Mouse (Mus musculus) forebrain, embryonic 15.5 days (tissue): ENCODE measurements at regions not wholly inside any gene's neighbourhood (a gene's known extent, or its start where the extent isn't known, plus 50 kb on each side); places are given as distances from the start of the nearest gene placed in this dataset.

ENCODE experiments used
- ATAC-seq: fragments of 200-750 bp; cut with Nextera tagmentation; replicated peaks from 2 replicates; pipeline ENCODE4 v1.8.0; 2017; ENCODE audit warnings: mild to moderate bottlenecking, moderate TSS enrichment, moderate library complexity
- H3K27ac ChIP-seq: fragments of 300-500 bp; sonication (generic); replicated peaks from 2 replicates; pipeline ENCODE4 v1.5.1; 2015; ENCODE audit warnings: mild to moderate bottlenecking, inconsistent platforms
- H3K27me3 ChIP-seq: fragments of 300-500 bp; sonication (generic); 2 replicates; pipeline ENCODE4 v1.6.1; 2015; ENCODE audit warnings: inconsistent platforms
- H3K36me3 ChIP-seq: fragments of 300-500 bp; sonication (generic); 2 replicates; pipeline ENCODE4 v1.6.1; 2015; ENCODE audit warnings: mild to moderate bottlenecking, inconsistent platforms
- H3K4me1 ChIP-seq: fragments of 300-500 bp; sonication (generic); 2 replicates; pipeline ENCODE4 v1.6.1; 2015; ENCODE audit warnings: inconsistent platforms
- H3K4me2 ChIP-seq: fragments of 300-500 bp; sonication (generic); replicated peaks from 2 replicates; pipeline ENCODE4 v1.6.1; 2015; ENCODE audit warnings: mild to moderate bottlenecking, inconsistent platforms
- H3K4me3 ChIP-seq: fragments of 300-500 bp; sonication (generic); 2 replicates; pipeline ENCODE4 v1.5.1; 2015; ENCODE audit warnings: mild to moderate bottlenecking, inconsistent platforms
- H3K9ac ChIP-seq: fragments of 300-500 bp; sonication (generic); replicated peaks from 2 replicates; pipeline ENCODE4 v1.6.1; 2015; ENCODE audit warnings: mild to moderate bottlenecking, inconsistent platforms
- H3K9me3 ChIP-seq: fragments of 300-500 bp; sonication (generic); 2 replicates; pipeline ENCODE4 v1.6.1; 2016; ENCODE audit warnings: inconsistent platforms
- WGBS: fragments of 180-500 bp; shearing (Covaris S2); methylation state at CpG from one replicate; pipeline ENCODE4 v1.1.7; 2015; ENCODE audit warnings: mixed read lengths; 5-methylcytosine and 5-hydroxymethylcytosine counted together
- microRNA counts: library from miRNA; unstranded; fragments of <30 nt; microRNA quantifications from one replicate; lab custom pipeline; 2016
- microRNA-seq: library from miRNA; unstranded; fragments of <30 nt; microRNA quantifications from one replicate; pipeline ENCODE4, GENCODE M21; 2016

- no peaks in the 10 kb centered on the region for H3K27me3 ChIP-seq
- H3K4me3 ChIP-seq: no peak overlapping the region
- WGBS: 75% methylated on average over 8 of the region's 8 CpGs
- no peak overlapping the region for H3K4me2 ChIP-seq
- peaks cover 56% of the 10 kb centered on the region for H3K4me1 ChIP-seq
- ATAC-seq: no peak
- no peak overlapping the region for H3K9ac ChIP-seq
- H3K9me3 ChIP-seq: no peaks in the 10 kb centered on the region
- 0 out of 2 replicates have a peak, but pooled peaks cover 4% of the 10 kb centered on the region for H3K36me3 ChIP-seq
- H3K27ac ChIP-seq: peak overlapping the region; percentile 80
These were observed 493.1 kb downstream of the Prss52 start for GRCm38 (mm10) chr14:64597218-64597617.

MicroRNAs encoded in the stretch of these regions (microRNA counts, 519-probe panel; counts per million panel counts)
- 4,802 counts per million, percentile 98 among the panel's probes with 10 or more counts for microRNA mmu-miR-124 (lab: Ali Mortazavi, UCI)

Small RNAs in the stretch of these regions (microRNA-seq; reads per million reads assigned to microRNA genes)
- gene Mir124a-1: 4.0 reads per million, percentile 13 among the genes with 10 or more reads in this experiment
- gene Mir3078: 14.9 reads per million, percentile 29 among the genes with 10 or more reads in this experiment
